Mouse (Mus musculus): Measurements from ENCODE around the gene Rgs3. TPM values are rescaled to one million over a fixed set of nuclear protein-coding genes. Genes with fewer than 3 reads are reported as not detected.

The Rgs3 gene
- polyA plus RNA-seq, 1 experiment, result 17.2 TPM

DNA sequence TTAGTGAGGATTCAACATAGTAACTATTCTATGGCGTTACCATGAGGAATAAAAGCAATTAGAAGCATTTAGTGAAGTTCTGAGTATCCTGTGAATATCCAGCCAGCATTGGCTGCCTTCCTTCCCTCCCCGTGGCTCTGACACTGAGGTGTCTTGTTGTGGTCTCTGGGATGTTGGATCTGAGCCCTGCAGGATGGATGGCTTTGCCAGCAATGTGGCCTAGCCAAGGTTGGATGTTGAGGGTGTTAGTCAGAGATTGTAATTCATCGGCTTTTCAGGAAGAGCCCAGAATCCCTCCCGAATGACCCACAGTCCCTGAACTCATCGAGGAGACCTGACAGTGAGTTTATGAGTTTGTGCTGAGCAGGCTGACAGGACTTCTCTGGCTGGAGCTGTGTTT, 36.4 kb downstream of the Rgs3 start:
- Histone ChIP-seq H3K4me3 (ENCODE audit: insufficient read depth, low read length) (no peak overlapping the region), H3K4me1 (ENCODE audit: control insufficient read depth, insufficient read depth, low read length) (no peaks in the 10 kb centered on the region), H3K27ac (ENCODE audit: insufficient read depth, low read depth, low read length) (no peak overlapping the region)
- no peak for TF ChIP-seq CTCF (IDR thresholded peaks at IDR 0.05; ENCODE audit: low read depth, low read length)
- TF ChIP-seq POLR2A (IDR thresholded peaks at IDR 0.05; ENCODE audit: borderline replicate concordance, low read depth, low read length), result no peak

DNA sequence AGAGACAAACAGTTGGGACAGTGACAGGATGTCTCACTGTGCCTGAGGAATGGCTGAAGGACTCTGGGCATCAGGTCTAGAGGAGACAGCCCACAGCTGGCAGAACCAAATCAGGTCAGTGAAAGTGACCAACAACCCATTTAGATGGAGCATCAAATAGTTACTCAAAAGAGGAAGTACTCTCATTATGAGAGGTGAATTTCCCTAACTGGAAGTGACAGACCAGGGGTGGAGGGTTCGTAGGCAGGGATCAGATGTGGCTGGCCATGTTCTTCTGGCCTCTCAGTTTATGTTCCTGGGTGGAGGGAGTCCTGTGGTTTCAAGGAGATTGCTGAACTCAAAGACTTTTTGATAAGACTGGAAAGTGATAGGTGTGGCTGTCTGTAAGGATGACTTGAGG, 40.9 kb downstream of the Rgs3 start:
- Histone ChIP-seq H3K4me1 (ENCODE audit: control insufficient read depth, insufficient read depth, low read length) (no peaks in the 10 kb centered on the region), H3K27ac (ENCODE audit: insufficient read depth, low read depth, low read length) (no peak overlapping the region), H3K4me3 (ENCODE audit: insufficient read depth, low read length) (no peak overlapping the region)
- TF ChIP-seq POLR2A (IDR thresholded peaks at IDR 0.05; ENCODE audit: borderline replicate concordance, low read depth, low read length) (no peak), CTCF (IDR thresholded peaks at IDR 0.05; ENCODE audit: low read depth, low read length) (no peak)

DNA sequence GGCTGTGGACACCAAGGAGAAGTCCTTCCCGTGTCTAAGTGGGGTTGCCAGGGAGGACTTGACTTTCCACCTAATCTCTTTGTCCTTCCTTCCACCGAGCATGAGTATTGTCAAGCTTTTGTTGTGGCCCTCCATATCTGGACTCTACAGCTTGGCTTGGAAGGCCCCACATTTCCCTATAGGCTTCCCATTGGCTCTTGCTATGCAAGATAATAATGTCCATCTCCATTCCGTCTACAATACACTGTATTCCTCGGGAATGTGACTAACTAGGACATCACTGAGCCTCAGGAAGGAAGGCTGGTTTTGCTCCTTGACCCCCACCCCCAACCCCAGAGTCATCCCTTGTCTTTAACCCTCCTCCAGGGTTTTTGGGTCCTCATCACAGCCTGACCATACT, 44.0 kb downstream of the Rgs3 start:
- Histone ChIP-seq H3K4me3 (ENCODE audit: insufficient read depth, low read length) (no peak overlapping the region), H3K27ac (ENCODE audit: insufficient read depth, low read depth, low read length) (no peak overlapping the region), H3K4me1 (ENCODE audit: control insufficient read depth, insufficient read depth, low read length) (no peaks in the 10 kb centered on the region)
- TF ChIP-seq POLR2A (IDR thresholded peaks at IDR 0.05; ENCODE audit: borderline replicate concordance, low read depth, low read length), result no peak
- TF ChIP-seq CTCF (IDR thresholded peaks at IDR 0.05; ENCODE audit: low read depth, low read length), result no peak

DNA sequence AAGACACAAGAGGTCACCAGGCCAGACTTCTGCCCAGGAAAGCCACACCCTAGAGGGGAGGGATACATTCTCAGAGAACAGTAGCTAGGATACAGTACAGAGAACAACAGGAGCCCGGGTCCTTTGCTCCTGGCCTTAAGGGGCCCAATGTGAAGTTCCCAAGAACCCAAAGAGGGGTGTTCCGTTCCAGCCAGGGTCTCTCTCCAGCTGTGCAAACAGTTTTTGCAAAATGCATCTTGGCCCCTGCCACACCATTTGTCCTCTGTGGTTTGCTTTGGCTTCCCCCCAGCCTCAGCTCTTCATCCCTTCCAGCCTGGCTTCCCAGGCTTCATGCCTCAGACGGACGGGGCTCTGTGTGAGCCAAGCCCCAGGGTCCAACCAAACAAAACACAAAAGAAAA, 44.4 kb downstream of the Rgs3 start:
- TF ChIP-seq POLR2A (IDR thresholded peaks at IDR 0.05; ENCODE audit: borderline replicate concordance, low read depth, low read length), result no peak
- TF ChIP-seq CTCF (IDR thresholded peaks at IDR 0.05; ENCODE audit: low read depth, low read length), result no peak
- no peak overlapping the region for H3K4me3 ChIP-seq (ENCODE audit: insufficient read depth, low read length)
- H3K4me1 ChIP-seq (ENCODE audit: control insufficient read depth, insufficient read depth, low read length), result no peaks in the 10 kb centered on the region
- H3K27ac ChIP-seq (ENCODE audit: insufficient read depth, low read depth, low read length), result no peak overlapping the region

DNA sequence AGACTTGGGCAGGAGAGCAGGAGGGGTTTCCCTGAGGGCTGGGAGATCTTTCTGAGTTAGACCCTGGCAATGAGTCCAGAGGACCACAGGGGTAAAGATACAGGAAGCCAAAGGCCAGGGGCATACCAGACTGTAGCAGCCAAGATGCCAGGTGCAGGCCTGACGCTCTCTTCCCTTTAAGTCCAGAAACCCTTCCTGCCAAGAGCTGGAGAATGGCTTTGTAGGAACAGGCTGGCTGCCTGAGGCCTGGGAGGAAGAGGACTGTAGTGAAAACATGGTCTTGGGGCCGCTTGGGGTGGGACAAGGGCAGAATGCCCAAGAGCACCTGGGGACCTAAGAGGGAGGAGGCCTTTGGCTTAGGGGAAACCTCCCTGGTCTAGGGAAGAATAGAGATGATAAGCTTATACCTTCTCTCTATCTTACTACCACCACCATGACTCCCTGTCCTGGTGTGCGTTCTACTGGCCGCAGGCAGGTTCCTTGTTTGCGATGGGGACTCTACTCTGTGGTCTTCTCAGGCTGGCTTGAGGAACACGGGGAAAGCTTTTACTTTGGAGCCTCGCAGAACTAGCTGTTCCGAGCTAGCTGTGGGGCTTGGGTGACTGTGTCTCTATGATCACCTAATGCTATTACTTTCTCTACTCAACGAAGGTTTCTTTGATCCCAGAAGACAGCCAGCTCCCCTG, 46.4 kb downstream of the Rgs3 start:
- Histone ChIP-seq H3K4me3 (ENCODE audit: insufficient read depth, low read length) (no peak overlapping the region), H3K27ac (ENCODE audit: insufficient read depth, low read depth, low read length) (no peak overlapping the region), H3K4me1 (ENCODE audit: control insufficient read depth, insufficient read depth, low read length) (no peaks in the 10 kb centered on the region)
- TF ChIP-seq POLR2A (IDR thresholded peaks at IDR 0.05; ENCODE audit: borderline replicate concordance, low read depth, low read length), result no peak
- TF ChIP-seq CTCF (IDR thresholded peaks at IDR 0.05; ENCODE audit: low read depth, low read length), result no peak

DNA sequence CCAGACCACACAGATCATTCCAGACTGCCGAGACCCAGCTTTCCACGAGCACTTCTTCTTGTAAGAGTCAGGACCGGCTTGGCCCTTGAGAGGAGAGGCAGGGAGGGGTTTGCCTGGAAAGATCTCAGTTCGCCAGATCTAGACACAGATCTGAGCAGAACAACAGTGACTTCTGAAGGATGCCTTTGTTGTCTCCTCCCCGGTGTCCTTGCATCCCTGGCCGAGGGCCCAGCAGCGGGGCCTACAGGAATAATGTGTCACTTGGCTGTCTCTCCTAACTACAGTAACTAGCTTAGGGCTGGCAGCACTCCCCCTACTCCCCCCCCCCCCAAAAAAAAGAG, 46.9 kb downstream of the Rgs3 start:
- H3K27ac ChIP-seq (ENCODE audit: insufficient read depth, low read depth, low read length), result no peak overlapping the region
- no peak overlapping the region for H3K4me3 ChIP-seq (ENCODE audit: insufficient read depth, low read length)
- no peak for TF ChIP-seq POLR2A (IDR thresholded peaks at IDR 0.05; ENCODE audit: borderline replicate concordance, low read depth, low read length)
- TF ChIP-seq CTCF (IDR thresholded peaks at IDR 0.05; ENCODE audit: low read depth, low read length), result no peak
- no peaks in the 10 kb centered on the region for H3K4me1 ChIP-seq (ENCODE audit: control insufficient read depth, insufficient read depth, low read length)

DNA sequence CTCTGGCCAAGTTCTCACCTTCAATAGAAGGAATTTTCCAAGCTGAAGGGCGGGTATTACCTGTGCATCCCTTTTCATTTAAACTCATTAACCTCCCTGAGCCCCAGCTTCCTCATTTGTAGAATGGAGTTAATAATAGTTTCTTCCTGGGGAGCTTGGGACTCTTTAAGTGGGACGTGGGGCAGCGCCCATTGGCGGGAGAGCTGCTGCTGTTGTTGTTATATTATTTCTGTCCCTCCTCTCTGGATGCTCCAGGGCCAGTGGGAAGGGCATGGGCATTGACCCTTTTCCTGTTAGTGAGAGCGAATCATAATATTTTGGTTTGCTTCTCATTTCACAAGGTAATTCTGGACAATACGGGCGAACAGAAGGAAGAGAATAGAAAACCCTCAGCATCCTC, 47.3 kb downstream of the Rgs3 start:
- Histone ChIP-seq H3K4me3 (ENCODE audit: insufficient read depth, low read length) (no peak overlapping the region), H3K4me1 (ENCODE audit: control insufficient read depth, insufficient read depth, low read length) (no peaks in the 10 kb centered on the region), H3K27ac (ENCODE audit: insufficient read depth, low read depth, low read length) (no peak overlapping the region)
- no peak for TF ChIP-seq CTCF (IDR thresholded peaks at IDR 0.05; ENCODE audit: low read depth, low read length)
- TF ChIP-seq POLR2A (IDR thresholded peaks at IDR 0.05; ENCODE audit: borderline replicate concordance, low read depth, low read length), result no peak

DNA sequence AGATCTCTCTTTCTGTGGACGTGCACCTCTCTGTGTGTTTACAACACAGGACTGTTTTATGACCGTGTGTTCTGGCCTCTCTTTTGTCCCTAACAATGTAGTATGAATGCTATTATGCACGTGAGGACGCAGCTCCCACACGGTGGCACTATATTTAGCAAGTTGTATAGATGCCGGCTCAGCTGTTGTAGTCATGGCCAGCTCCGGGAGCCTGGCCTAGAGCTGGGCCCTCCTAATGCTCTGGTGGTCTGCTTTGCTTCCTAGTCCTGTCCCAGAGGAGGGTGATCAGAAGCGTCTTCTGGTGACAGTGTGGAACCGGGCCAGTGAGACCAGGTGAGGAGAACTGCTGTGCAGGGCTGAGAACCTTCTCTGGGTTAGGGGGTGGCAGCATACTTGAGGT, 47.7 kb downstream of the Rgs3 start:
- H3K4me3 ChIP-seq (ENCODE audit: insufficient read depth, low read length), result no peak overlapping the region
- no peak overlapping the region for H3K27ac ChIP-seq (ENCODE audit: insufficient read depth, low read depth, low read length)
- TF ChIP-seq POLR2A (IDR thresholded peaks at IDR 0.05; ENCODE audit: borderline replicate concordance, low read depth, low read length), result no peak
- no peak for TF ChIP-seq CTCF (IDR thresholded peaks at IDR 0.05; ENCODE audit: low read depth, low read length)
- no peaks in the 10 kb centered on the region for H3K4me1 ChIP-seq (ENCODE audit: control insufficient read depth, insufficient read depth, low read length)

DNA sequence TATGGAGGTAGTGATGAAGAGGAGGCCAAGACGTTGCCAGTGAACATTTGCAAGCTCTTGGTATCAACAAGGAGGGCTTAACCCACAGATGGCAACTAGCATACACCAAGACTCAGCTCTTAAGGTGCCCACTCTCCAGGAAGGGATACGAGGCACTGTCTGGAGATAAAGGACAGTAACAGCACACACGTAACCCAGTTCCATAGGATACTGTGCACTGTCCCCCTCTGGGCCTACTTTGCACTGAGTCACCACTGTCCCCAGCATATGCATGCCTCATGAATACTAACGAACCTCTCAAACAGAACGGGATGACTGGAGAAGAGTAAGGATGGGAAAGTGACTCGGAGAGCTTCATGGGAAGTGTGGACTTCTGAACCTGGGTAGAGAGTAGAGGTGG, 48.2 kb downstream of the Rgs3 start:
- no peaks in the 10 kb centered on the region for H3K4me1 ChIP-seq (ENCODE audit: control insufficient read depth, insufficient read depth, low read length)
- no peak overlapping the region for H3K4me3 ChIP-seq (ENCODE audit: insufficient read depth, low read length)
- TF ChIP-seq CTCF (IDR thresholded peaks at IDR 0.05; ENCODE audit: low read depth, low read length), result no peak
- TF ChIP-seq POLR2A (IDR thresholded peaks at IDR 0.05; ENCODE audit: borderline replicate concordance, low read depth, low read length), result no peak
- H3K27ac ChIP-seq (ENCODE audit: insufficient read depth, low read depth, low read length), result no peak overlapping the region

DNA sequence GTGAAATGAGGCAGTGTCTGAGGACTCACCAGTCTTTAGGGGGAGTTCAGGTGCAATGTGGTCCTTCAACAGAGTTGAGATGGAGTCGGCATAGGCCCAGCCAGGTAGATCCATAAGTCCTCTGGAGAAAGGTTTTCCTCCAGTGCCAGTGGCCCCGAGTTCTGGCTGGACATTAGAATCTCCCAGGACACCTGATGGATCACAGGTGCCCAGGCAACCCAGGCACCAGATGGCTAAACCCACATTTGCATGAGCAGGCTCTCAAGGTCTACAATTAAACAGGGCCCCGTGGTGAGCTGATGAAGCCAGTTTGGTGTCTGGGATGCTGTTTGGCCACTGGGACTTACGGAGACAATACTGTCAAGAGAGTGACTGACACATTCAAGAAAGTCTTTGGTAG, 49.7 kb downstream of the Rgs3 start:
- Histone ChIP-seq H3K27ac (ENCODE audit: insufficient read depth, low read depth, low read length) (no peak overlapping the region), H3K4me3 (ENCODE audit: insufficient read depth, low read length) (no peak overlapping the region), H3K4me1 (ENCODE audit: control insufficient read depth, insufficient read depth, low read length) (no peaks in the 10 kb centered on the region)
- no peak for TF ChIP-seq CTCF (IDR thresholded peaks at IDR 0.05; ENCODE audit: low read depth, low read length)

DNA sequence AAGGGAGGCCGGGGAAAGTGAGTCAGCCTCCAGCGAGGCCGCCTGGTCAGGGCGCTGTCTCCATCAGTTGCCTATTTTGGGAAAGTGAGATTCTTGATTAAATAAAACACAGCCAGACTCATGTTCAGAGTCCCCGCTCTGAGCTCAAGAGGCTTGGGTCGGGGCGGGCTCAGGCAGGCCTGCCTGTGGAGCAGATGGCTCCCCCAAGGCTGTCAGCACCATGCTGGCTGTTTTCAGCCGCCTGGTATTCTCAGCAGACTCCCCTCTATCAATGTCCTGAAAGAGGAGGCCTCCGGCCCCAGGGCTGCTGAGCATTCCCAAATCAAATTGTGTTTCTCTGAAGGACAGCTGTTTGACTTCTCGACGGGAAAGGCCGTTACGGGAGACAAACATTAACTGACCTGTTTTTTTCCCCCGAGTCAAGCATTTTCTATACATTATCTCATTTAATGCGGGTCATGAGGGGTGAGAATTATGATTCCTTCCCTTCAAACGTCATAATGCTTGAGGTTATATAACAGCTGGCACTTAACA, 50.6 kb downstream of the Rgs3 start:
- no peak for TF ChIP-seq CTCF (IDR thresholded peaks at IDR 0.05; ENCODE audit: low read depth, low read length)
- TF ChIP-seq POLR2A (IDR thresholded peaks at IDR 0.05; ENCODE audit: borderline replicate concordance, low read depth, low read length), result no peak
- H3K4me1 ChIP-seq (ENCODE audit: control insufficient read depth, insufficient read depth, low read length), result no peaks in the 10 kb centered on the region
- no peak overlapping the region for H3K4me3 ChIP-seq (ENCODE audit: insufficient read depth, low read length)
- no peak overlapping the region for H3K27ac ChIP-seq (ENCODE audit: insufficient read depth, low read depth, low read length)
